Mouse (Mus musculus) kidney, postnatal 0 days (tissue): ENCODE data around the gene Dusp6. TPM values are rescaled to one million over a fixed set of nuclear protein-coding genes. Genes with fewer than 3 reads are reported as not detected.
A peak's percentile ranks its signal among the peaks of the same experiment; 100 is the strongest.

ENCODE experiments used
- ATAC-seq: fragments of 200-750 bp; cut with Nextera tagmentation; replicated peaks from 2 replicates; pipeline ENCODE4 v1.8.0; 2017; ENCODE audit warnings: low read depth, moderate number of reproducible peaks, moderate TSS enrichment, moderate library complexity; ENCODE audit not compliant: low FRiP score
- DNase-seq: peaks from one replicate; pipeline ENCODE4 v3.0.0-alpha.2; 2016; ENCODE audit warnings: low spot score
- H3K27ac ChIP-seq: fragments of 300-500 bp; sonication (generic); 2 replicates; pipeline ENCODE4 v1.5.1; 2014; ENCODE audit warnings: mild to moderate bottlenecking
- H3K27me3 ChIP-seq: fragments of 300-500 bp; sonication (generic); 2 replicates; pipeline ENCODE4 v1.6.1; 2014; ENCODE audit warnings: low read length, mixed read lengths; ENCODE audit not compliant: insufficient read depth
- H3K36me3 ChIP-seq: fragments of 300-500 bp; sonication (generic); 2 replicates; pipeline ENCODE4 v1.6.1; 2014; ENCODE audit warnings: low read length, mixed read lengths; ENCODE audit not compliant: insufficient read depth
- H3K4me1 ChIP-seq: fragments of 300-500 bp; sonication (generic); replicated peaks from 2 replicates; pipeline ENCODE4 v1.6.1; 2014; ENCODE audit warnings: antibody characterized with exemption, low read length, mixed read lengths; ENCODE audit not compliant: insufficient read depth
- H3K4me2 ChIP-seq: fragments of 300-500 bp; sonication (generic); 2 replicates; pipeline ENCODE4 v1.6.1; 2014; ENCODE audit warnings: mild to moderate bottlenecking, low read length, moderate library complexity, mixed read lengths
- H3K4me3 ChIP-seq: fragments of 300-500 bp; sonication (generic); replicated peaks from 2 replicates; pipeline ENCODE4 v1.5.1; 2014; ENCODE audit warnings: low read depth, low read length
- H3K9ac ChIP-seq: fragments of 300-500 bp; sonication (generic); 2 replicates; pipeline ENCODE4 v1.6.1; 2014; ENCODE audit warnings: low read depth, low read length
- H3K9me3 ChIP-seq: fragments of 300-500 bp; sonication (generic); replicated peaks from 2 replicates; pipeline ENCODE4 v1.6.1; 2016; ENCODE audit warnings: low read length, inconsistent platforms, mixed read lengths
- CTCF ChIP-seq: IDR thresholded peaks from 2 replicates; pipeline ENCODE4 v1.5.1; 2016; ENCODE audit warnings: antibody characterized with exemption, low read depth, mild to moderate bottlenecking, moderate library complexity
- WGBS: fragments of 180-500 bp; shearing (Covaris S2); extraction: QIAGEN DNeasy Blood & Tissue Kit; methylation state at CpG from one replicate; pipeline ENCODE4 v1.1.7; 2014; 5-methylcytosine and 5-hydroxymethylcytosine counted together
- polyA plus RNA-seq: library from polyadenylated mRNA; unstranded; fragments of >200 nt; fragmentation: Nextera tagmentation; extraction: Ambion mirVana; gene quantifications from 2 replicates; pipeline ENCODE4 v1.2.1, GENCODE M21; 2015

Dusp6 gene
- polyA plus RNA-seq, 1 experiment from 2014 or later, result 73.4 TPM

GRCm38 (mm10) chr10:99269301-99269701 lies 6.3 kb downstream of the Dusp6 start:
- H3K4me1 ChIP-seq, result peaks cover 16% of the 10 kb centered on the region; the same call in 1 of the 2 replicates

DNA sequence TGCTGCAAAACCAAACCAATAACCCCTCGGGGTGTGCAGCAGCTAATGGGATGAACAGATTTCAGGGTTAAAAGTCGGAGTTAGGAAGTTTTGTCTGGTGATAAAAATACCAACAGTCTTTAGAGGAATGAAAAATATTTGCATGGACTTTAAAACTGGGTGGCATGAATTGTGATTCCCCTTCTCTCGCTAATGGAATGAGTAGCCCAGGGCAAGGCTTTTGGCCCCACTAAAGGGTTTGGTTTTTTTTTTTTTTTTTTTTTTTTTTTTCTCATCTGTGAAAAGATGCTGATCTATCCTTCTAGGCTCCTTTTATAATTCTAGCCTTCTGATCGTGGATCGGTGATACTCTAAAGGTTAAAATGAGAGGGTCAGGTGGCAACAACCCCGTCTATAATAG lies 6.7 kb downstream of the Dusp6 start:
- TF ChIP-seq CTCF, result no peak
- peaks cover 16% of the 10 kb centered on the region; the same call in 1 of the 2 replicates for H3K4me1 ChIP-seq
- H3K4me2 ChIP-seq, result no peak overlapping the region
- H3K9ac ChIP-seq, result no peak overlapping the region
- H3K27me3 ChIP-seq, result no peaks in the 10 kb centered on the region
- no peak for ATAC-seq
- H3K4me3 ChIP-seq, result no peak overlapping the region
- no peaks in the 10 kb centered on the region for H3K9me3 ChIP-seq
- WGBS, result 52% methylated on average over 6 of the region's 6 CpGs
- 0 out of 2 replicates have a peak, but pooled peaks cover 6% of the 10 kb centered on the region for H3K36me3 ChIP-seq
- peak overlapping the region; percentile 77; the same call in 1 of the 2 replicates for H3K27ac ChIP-seq
- DNase-seq, result no peak

More at GRCm38 (mm10) chr10:99269301-99269701, 6.3 kb downstream of the Dusp6 start:
- H3K27me3 ChIP-seq, result no peaks in the 10 kb centered on the region
- no peaks in the 10 kb centered on the region for H3K9me3 ChIP-seq
- ATAC-seq (no peak), DNase-seq (peak; percentile 49)
- TF ChIP-seq CTCF, result no peak
- no peak overlapping the region for H3K9ac ChIP-seq
- H3K4me3 ChIP-seq, result 0 out of 2 replicates have a peak overlapping the region, but pooled peaks have one; percentile 2
- peak overlapping the region; percentile 77 for H3K27ac ChIP-seq
- WGBS, result 27% methylated on average over 4 of the region's 4 CpGs
- peak overlapping the region; percentile 57 for H3K4me2 ChIP-seq
- 0 out of 2 replicates have a peak, but pooled peaks cover 6% of the 10 kb centered on the region for H3K36me3 ChIP-seq

- H3K4me1 ChIP-seq, result peaks cover 16% of the 10 kb centered on the region; the same call in 1 of the 2 replicates
- H3K9me3 ChIP-seq, result no peaks in the 10 kb centered on the region
- H3K36me3 ChIP-seq, result 0 out of 2 replicates have a peak, but pooled peaks cover 6% of the 10 kb centered on the region
- DNase-seq, result peak; percentile 80
- H3K4me3 ChIP-seq, result no peak overlapping the region
- peak; percentile 31; the same call in 1 of the 2 replicates for ATAC-seq
- H3K9ac ChIP-seq, result no peak overlapping the region
- TF ChIP-seq CTCF, result no peak
- peak overlapping the region; percentile 31; the same call in 1 of the 2 replicates for H3K27ac ChIP-seq
- H3K4me2 ChIP-seq, result no peak overlapping the region
- H3K27me3 ChIP-seq, result no peaks in the 10 kb centered on the region
- 16% methylated on average over 10 of the region's 10 CpGs for WGBS
These were observed 7.4 kb downstream of the Dusp6 start for GRCm38 (mm10) chr10:99270406-99270805.

- no peak for ATAC-seq
- 58% methylated on average over 11 of the region's 11 CpGs for WGBS
- Histone ChIP-seq H3K4me3 (no peak overlapping the region), H3K4me2 (no peak overlapping the region; the same call in 1 of the 2 replicates), H3K4me1 (peaks cover 16% of the 10 kb centered on the region; the same call in 1 of the 2 replicates), H3K9ac (no peak overlapping the region), H3K9me3 (no peaks in the 10 kb centered on the region), H3K27ac (peak overlapping the region; percentile 31; the same call in 1 of the 2 replicates), H3K27me3 (no peaks in the 10 kb centered on the region), H3K36me3 (0 out of 2 replicates have a peak, but pooled peaks cover 5% of the 10 kb centered on the region)
- DNase-seq, result peak; percentile 31
- no peak for TF ChIP-seq CTCF
These were observed 8.0 kb downstream of the Dusp6 start for GRCm38 (mm10) chr10:99271016-99271415.

DNA sequence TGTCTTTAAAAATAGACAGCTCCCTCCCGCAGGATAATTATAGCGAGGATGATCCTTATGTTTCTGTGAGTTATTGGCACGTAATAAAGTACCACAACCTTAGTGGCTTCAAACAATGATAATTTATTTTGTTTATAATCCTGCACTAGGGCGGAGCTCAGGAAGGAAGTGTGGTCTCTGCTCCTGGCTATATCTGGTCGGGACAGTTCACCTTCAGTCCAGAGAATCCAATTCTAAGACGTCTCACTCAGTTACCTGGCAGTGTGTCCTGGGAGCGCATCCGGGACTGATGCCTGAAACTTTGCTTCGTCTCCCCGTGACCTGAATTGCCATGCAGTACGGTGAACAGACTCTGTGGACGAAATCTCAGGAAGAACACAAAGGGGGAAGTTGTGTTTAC lies 10.0 kb downstream of the Dusp6 start:
- H3K36me3 ChIP-seq, result no peaks in the 10 kb centered on the region
- 72% methylated on average over 12 of the region's 12 CpGs for WGBS
- H3K9me3 ChIP-seq, result no peaks in the 10 kb centered on the region
- no peak overlapping the region for H3K4me3 ChIP-seq
- no peak overlapping the region for H3K9ac ChIP-seq
- peaks cover 11% of the 10 kb centered on the region; the same call in 1 of the 2 replicates for H3K4me1 ChIP-seq
- ATAC-seq, result no peak
- no peak for DNase-seq
- TF ChIP-seq CTCF, result no peak
- H3K27ac ChIP-seq, result no peak overlapping the region
- no peaks in the 10 kb centered on the region for H3K27me3 ChIP-seq
- no peak overlapping the region for H3K4me2 ChIP-seq

DNA sequence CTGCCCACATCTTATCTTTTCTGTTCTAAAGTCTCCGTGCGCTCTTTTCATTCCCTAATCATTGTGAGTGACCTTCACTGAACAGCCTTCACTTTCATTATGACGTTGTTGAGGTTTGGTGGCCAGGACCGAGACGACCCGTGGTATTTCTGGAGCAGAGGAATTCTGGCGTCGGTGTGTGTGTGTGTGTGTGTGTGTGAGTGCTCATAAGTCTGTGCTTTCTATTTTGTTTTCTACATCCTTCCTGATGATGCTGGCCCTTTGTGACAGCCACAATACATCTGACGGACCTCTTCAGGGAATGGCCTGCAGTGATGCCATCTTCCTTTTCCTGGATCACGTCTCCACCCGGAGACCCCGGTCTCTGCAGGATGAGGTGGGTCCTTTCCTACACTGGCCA lies 11.6 kb downstream of the Dusp6 start:
- no peak for TF ChIP-seq CTCF

More for the DNA sequence above, 11.6 kb downstream of the Dusp6 start:
- no peak overlapping the region for H3K4me2 ChIP-seq
- no peak overlapping the region for H3K9ac ChIP-seq
- H3K36me3 ChIP-seq, result no peaks in the 10 kb centered on the region
- H3K4me3 ChIP-seq, result no peak overlapping the region
- DNase-seq (no peak), ATAC-seq (no peak)
- no peaks in the 10 kb centered on the region for H3K27me3 ChIP-seq
- WGBS, result 83% methylated on average over 12 of the region's 12 CpGs
- no peak overlapping the region for H3K27ac ChIP-seq
- 0 out of 2 replicates have a peak, but pooled peaks cover 3% of the 10 kb centered on the region for H3K4me1 ChIP-seq
- no peaks in the 10 kb centered on the region for H3K9me3 ChIP-seq
